Mouse (Mus musculus) CH12.LX (cell line): ENCODE results near the gene Fbxl3. TPM values are rescaled to one million over a fixed set of nuclear protein-coding genes. Genes with fewer than 3 reads are reported as not detected.

Source experiments
- DNase-seq: peaks from one replicate; pipeline ENCODE4 v3.0.0-alpha.2; 2013; ENCODE audit errors: extremely low read depth
- H3K27ac ChIP-seq: 2 replicates; pipeline ENCODE4 v1.5.1; 2012; ENCODE audit warnings: low read depth, mild to moderate bottlenecking, control low read depth, moderate library complexity; ENCODE audit not compliant: insufficient read depth
- H3K27me3 ChIP-seq: replicated peaks from 2 replicates; pipeline ENCODE3; 2012; ENCODE audit warnings: inconsistent platforms
- H3K36me3 ChIP-seq, 2 experiments: replicated peaks in 1 of 2; 2 replicates each; pipeline versions ENCODE3 to v1.6.1; 2012; ENCODE audit warnings: inconsistent platforms in 1 of 2, low read length in 1 of 2, mild to moderate bottlenecking in 1 of 2, mixed read lengths in 1 of 2, moderate library complexity in 1 of 2; ENCODE audit not compliant: control insufficient read depth in 1 of 2, insufficient read depth in 1 of 2
- H3K4me1 ChIP-seq, 2 experiments: 2 replicates each; pipeline ENCODE4 v1.6.1; 2012; ENCODE audit warnings: inconsistent platforms in 1 of 2, moderate library complexity in 1 of 2; ENCODE audit not compliant: insufficient read depth in 2 of 2, control insufficient read depth in 1 of 2
- H3K4me2 ChIP-seq: 2 replicates; pipeline ENCODE4 v1.6.1; 2012; ENCODE audit warnings: low read depth, mild to moderate bottlenecking, control low read depth; ENCODE audit not compliant: poor library complexity, insufficient read depth, severe bottlenecking
- H3K4me3 ChIP-seq, 3 experiments: fragments of 150-350 bp in 1 of 3; sonication (generic) in 1 of 3; replicated peaks in 1 of 3; 2 replicates each; pipeline versions ENCODE3 to v1.5.1; 2011 to 2012; ENCODE audit warnings: low read depth in 2 of 3, low read length in 2 of 3, mild to moderate bottlenecking in 2 of 3, moderate library complexity in 2 of 3, control low read depth in 1 of 3, improper control_type of control experiment in 1 of 3, inconsistent platforms in 1 of 3, mixed read lengths in 1 of 3; ENCODE audit not compliant: poor library complexity in 1 of 3
- H3K79me2 ChIP-seq: replicated peaks from 2 replicates; pipeline ENCODE4 v1.6.1; 2012; ENCODE audit warnings: mild to moderate bottlenecking, moderate library complexity; ENCODE audit not compliant: control insufficient read depth, poor library complexity, insufficient read depth, severe bottlenecking; ENCODE audit errors: extremely low read depth
- H3K9ac ChIP-seq: 2 replicates; pipeline ENCODE4 v1.6.1; 2012; ENCODE audit warnings: low read depth, mild to moderate bottlenecking, control low read depth, moderate library complexity; ENCODE audit not compliant: insufficient read depth
- H3K9me3 ChIP-seq: replicated peaks from 2 replicates; pipeline ENCODE3; 2012; ENCODE audit warnings: low read length, inconsistent platforms, mixed read lengths
- CHD2 ChIP-seq: IDR thresholded peaks from 2 replicates; pipeline ENCODE4 v1.6.1; 2011; ENCODE audit warnings: low read length, improper control_type of control experiment
- CTCF ChIP-seq, 2 experiments: IDR thresholded peaks in 1 of 2; conservative IDR thresholded peaks in 1 of 2; 2 replicates each; pipeline ENCODE4 v1.5.1; 2011 to 2012; ENCODE audit warnings: low read depth in 2 of 2, low read length in 2 of 2, improper control_type of control experiment in 1 of 2, inconsistent platforms in 1 of 2, mild to moderate bottlenecking in 1 of 2, moderate library complexity in 1 of 2
- ELF1 ChIP-seq: IDR thresholded peaks from 2 replicates; pipeline ENCODE4 v1.6.1; 2014; ENCODE audit warnings: low read depth, mild to moderate bottlenecking, inconsistent platforms, low read length, improper control_type of control experiment
- EP300 ChIP-seq: IDR thresholded peaks from 2 replicates; pipeline ENCODE4 v1.6.1; 2011; ENCODE audit warnings: low read length, improper control_type of control experiment
- GABPA ChIP-seq: IDR thresholded peaks from 2 replicates; pipeline ENCODE4 v1.6.1; 2012; ENCODE audit warnings: low read depth, low read length, improper control_type of control experiment, inconsistent platforms; ENCODE audit not compliant: insufficient replicate concordance
- JUN ChIP-seq: IDR thresholded peaks from 2 replicates; pipeline ENCODE4 v1.6.1; 2011; ENCODE audit warnings: low read depth, mild to moderate bottlenecking, low read length, improper control_type of control experiment, moderate library complexity; ENCODE audit not compliant: insufficient read depth
- KAT2A ChIP-seq: IDR thresholded peaks from 2 replicates; pipeline ENCODE4 v1.6.1; 2012; ENCODE audit warnings: low read length, improper control_type of control experiment, inconsistent platforms; ENCODE audit not compliant: insufficient replicate concordance
- MEF2A ChIP-seq: IDR thresholded peaks from 2 replicates; pipeline ENCODE4 v1.6.1; 2014; ENCODE audit warnings: low read depth, mild to moderate bottlenecking, inconsistent platforms, low read length, improper control_type of control experiment, borderline replicate concordance
- RCOR1 ChIP-seq: conservative IDR thresholded peaks from 2 replicates; pipeline ENCODE4 v1.6.1; 2012; ENCODE audit warnings: low read depth, mild to moderate bottlenecking, inconsistent platforms, low read length, improper control_type of control experiment
- SIN3A ChIP-seq: IDR thresholded peaks from 2 replicates; pipeline ENCODE4 v1.6.1; 2012; ENCODE audit warnings: low read length, improper control_type of control experiment, inconsistent platforms
- SMC3 ChIP-seq: IDR thresholded peaks from 2 replicates; pipeline ENCODE4 v1.6.1; 2011; ENCODE audit warnings: low read depth, low read length, improper control_type of control experiment
- TBP ChIP-seq: conservative IDR thresholded peaks from 2 replicates; pipeline ENCODE4 v1.6.1; 2011; ENCODE audit warnings: low read depth, low read length, improper control_type of control experiment
- TCF12 ChIP-seq: IDR thresholded peaks from 2 replicates; pipeline ENCODE4 v1.6.1; 2014; ENCODE audit warnings: low read depth, mild to moderate bottlenecking, inconsistent platforms, low read length, improper control_type of control experiment
- UBTF ChIP-seq: IDR thresholded peaks from 2 replicates; pipeline ENCODE4 v1.6.1; 2012; ENCODE audit warnings: low read depth, mild to moderate bottlenecking, inconsistent platforms, low read length, improper control_type of control experiment, moderate library complexity
- USF1 ChIP-seq: IDR thresholded peaks from 2 replicates; pipeline ENCODE4 v1.6.1; 2014; ENCODE audit warnings: low read depth, mild to moderate bottlenecking, inconsistent platforms, low read length, improper control_type of control experiment
- ZKSCAN1 ChIP-seq: IDR thresholded peaks from 2 replicates; pipeline ENCODE4 v1.6.1; 2012; ENCODE audit warnings: low read depth, inconsistent platforms, low read length, improper control_type of control experiment, borderline replicate concordance
- ZNF384 ChIP-seq: IDR thresholded peaks from 2 replicates; pipeline ENCODE4 v1.6.1; 2012; ENCODE audit warnings: low read depth, low read length, improper control_type of control experiment, inconsistent platforms
- dilution Hi-C: fragments of 300-500 bp; cut with MboI; formaldehyde crosslinking; loops from 2 replicates; pipeline ENCODE4 v1.14.3; 2020; ENCODE audit warnings: low sequenced_read_pairs; ENCODE audit not compliant: extremely low pct_unique_long_range_greater_than_20kb, extremely low pct_ligation_motif_present
- in situ Hi-C: fragments of 300-500 bp; cut with MboI; formaldehyde crosslinking; loops from 3 replicates; pipeline ENCODE4 v1.14.3; 2019; ENCODE audit warnings: low sequenced_read_pairs, low pct_ligation_motif_present, low pct_unique_long_range_greater_than_20kb, mixed read lengths
- polyA plus RNA-seq: library from polyadenylated mRNA; unstranded; fragments of >175 nt; gene quantifications from 2 replicates; pipeline ENCODE4 v1.2.1, GENCODE M21; 2012; ENCODE audit warnings: low read depth; ENCODE audit not compliant: insufficient read length
- total RNA-seq, 2 experiments: library from RNA; depleted of rRNA; stranded (reverse); fragments of 300-350 nt in 1 of 2; fragments of >200 nt in 1 of 2; gene quantifications; 2 replicates each; pipeline ENCODE4 v1.2.3; 2012 to 2014

Fbxl3 gene
- total and polyA plus RNA-seq, 3 experiments: 22.6 to 43.3 (median 37.5) TPM

DNA sequence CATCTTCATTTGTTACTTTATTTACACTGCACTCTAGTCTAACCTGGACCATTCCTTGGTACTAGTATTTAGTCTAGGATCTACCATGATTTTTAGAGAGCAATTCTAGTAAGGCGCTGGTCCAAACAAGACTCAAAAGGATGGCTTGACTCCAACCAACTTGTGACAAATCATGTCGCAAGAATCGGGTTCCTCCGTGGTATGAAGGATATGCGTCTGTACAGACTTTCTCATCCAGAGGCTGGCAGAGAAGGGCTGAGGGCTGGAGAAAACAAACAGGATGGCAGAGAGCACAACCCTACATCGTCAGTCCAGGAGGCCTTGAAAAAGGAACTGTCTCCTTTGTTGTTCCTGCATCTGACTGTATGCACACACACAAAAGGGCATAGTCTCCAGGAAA is 2.7 kb downstream of the Fbxl3 start:
- dilution Hi-C loops: no loop called here
- Histone ChIP-seq H3K4me2 (no peak overlapping the region), H3K4me3 (no peak overlapping the region), H3K9me3 (no peaks in the 10 kb centered on the region), H3K27ac (no peak overlapping the region), H3K27me3 (no peaks in the 10 kb centered on the region), H3K36me3 (peaks cover 21 to 48% of the 10 kb centered on the region in 2 experiments), H3K4me1 (peaks cover 0 to 39% of the 10 kb centered on the region in 2 experiments; a peak in 2 of 4 replicates), H3K79me2 (peaks cover 44% of the 10 kb centered on the region), H3K9ac (no peak overlapping the region)
- in situ Hi-C loops: no loop called here
- DNase-seq: no peak
- no peak for TF ChIP-seq TBP
- no peak for TF ChIP-seq USF1
- TF ChIP-seq ZKSCAN1: no peak
- TF ChIP-seq KAT2A: no peak
- TF ChIP-seq GABPA: no peak
- no peak for TF ChIP-seq JUN
- TF ChIP-seq ZNF384: no peak
- TF ChIP-seq UBTF: no peak
- no peak for TF ChIP-seq TCF12
- TF ChIP-seq SIN3A: no peak
- no peak for TF ChIP-seq SMC3
- no peak for TF ChIP-seq EP300

DNA sequence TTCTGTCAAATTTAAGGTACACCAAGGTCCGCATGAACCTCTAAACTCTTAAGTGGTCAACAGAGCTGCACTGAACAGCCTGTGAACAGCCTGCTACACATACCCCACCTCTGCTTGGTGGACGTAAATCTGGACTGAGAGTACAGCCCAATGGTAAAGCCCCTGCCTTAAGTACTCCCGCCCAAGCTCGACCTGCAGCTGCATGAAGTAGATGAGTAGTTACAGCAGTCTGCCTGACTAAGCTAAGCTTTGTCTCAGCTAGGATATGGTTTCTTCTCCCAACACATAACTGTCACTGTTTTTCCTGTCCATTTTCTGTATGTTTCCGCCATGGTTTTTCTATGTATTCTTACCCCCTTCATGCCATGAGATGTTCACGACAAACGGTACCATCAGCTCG is 3.5 kb downstream of the Fbxl3 start:
- peaks cover 27 to 56% of the 10 kb centered on the region in 2 experiments for H3K36me3 ChIP-seq
- H3K9ac ChIP-seq: no peak overlapping the region
- in situ Hi-C loops: no loop called here

More for the DNA sequence above, 3.5 kb downstream of the Fbxl3 start:
- Histone ChIP-seq H3K79me2 (peaks cover 49% of the 10 kb centered on the region), H3K4me2 (no peak overlapping the region), H3K9me3 (no peaks in the 10 kb centered on the region), H3K27ac (no peak overlapping the region), H3K27me3 (no peaks in the 10 kb centered on the region), H3K4me1 (peaks cover 0 to 39% of the 10 kb centered on the region in 2 experiments; a peak in 2 of 4 replicates)
- DNase-seq: no peak
- dilution Hi-C loops: no loop called here
- TF ChIP-seq KAT2A: no peak
- TF ChIP-seq CTCF (conservative IDR thresholded peaks at IDR 0.05 in 1 of 2, IDR thresholded peaks at IDR 0.05 in 1 of 2; ENCODE audit: low read depth in 2 of 2, low read length in 2 of 2): no peak
- no peak for TF ChIP-seq UBTF
- no peak for TF ChIP-seq GABPA
- TF ChIP-seq SMC3: no peak
- no peak for TF ChIP-seq ELF1
- TF ChIP-seq ZKSCAN1: no peak
- no peak for TF ChIP-seq MEF2A
- no peak for TF ChIP-seq CHD2
- TF ChIP-seq TBP: no peak
- no peak for TF ChIP-seq RCOR1
- TF ChIP-seq, all 38 proteins: peak for 0
- H3K4me3 ChIP-seq: no peak overlapping the region
